Mouse (Mus musculus): ENCODE data around the gene Zbtb20.

DNA sequence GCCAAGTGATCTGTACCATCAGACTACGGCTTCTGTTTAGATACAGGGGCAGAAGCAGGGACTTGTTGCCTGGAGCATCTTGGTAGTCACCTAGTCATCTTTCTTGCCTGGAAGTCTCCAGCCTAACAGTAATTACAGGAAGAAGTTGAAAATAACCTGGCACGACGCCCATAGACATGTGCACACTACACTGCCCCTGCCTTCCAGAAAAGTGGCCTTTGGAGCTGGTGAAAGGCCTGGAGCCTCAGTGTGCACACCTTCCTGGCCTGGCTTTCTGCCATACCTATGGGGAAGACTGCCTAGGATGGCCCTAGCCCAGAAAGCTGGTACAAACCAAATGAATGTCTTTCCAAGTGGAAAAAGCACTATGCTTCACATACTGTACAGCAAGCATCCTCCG, 703.4 kb downstream of the Zbtb20 start:
- TF ChIP-seq CTCF (IDR thresholded peaks at IDR 0.05; ENCODE audit: low read depth): no peak
- no peak for TF ChIP-seq EP300 (IDR thresholded peaks at IDR 0.05; ENCODE audit: low read depth)

All from heart, postnatal 0 days (tissue).